In the genomic region with DNA sequence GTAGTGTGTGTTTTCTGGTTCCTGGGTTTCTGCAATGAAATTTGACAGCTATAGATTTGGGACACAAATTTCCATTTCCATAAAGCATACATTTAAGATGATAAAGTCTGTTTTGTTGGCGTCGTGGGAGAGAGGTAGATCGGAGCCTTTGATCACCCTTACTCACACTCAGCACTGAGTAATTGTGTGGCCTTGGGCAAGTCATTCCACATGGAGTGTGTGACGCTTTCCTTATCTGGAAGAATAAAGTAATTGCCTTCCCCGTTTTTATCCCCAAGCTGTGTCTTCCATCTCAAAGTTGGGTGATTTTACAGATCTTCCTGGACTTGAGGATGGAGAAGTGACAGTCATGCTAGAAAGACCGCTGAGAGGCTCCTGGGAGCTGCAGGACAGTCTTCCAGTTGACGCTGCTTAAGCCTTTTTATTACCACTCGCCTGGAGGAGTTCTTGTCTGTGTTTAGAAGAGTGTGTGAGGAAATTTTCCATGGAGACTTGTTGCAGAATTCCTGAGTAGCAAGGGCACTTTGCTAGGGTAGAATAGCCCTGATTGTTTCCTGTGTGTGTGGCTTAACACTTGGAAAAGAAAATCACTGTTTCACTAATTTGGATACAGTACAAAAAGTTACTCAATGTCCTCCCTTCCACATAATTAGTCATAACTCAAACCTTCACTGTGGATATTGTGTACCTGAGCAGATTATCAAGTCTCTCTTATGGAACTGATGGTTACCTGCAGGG, we compare ENCODE assay signal across 10 mouse cellular contexts. TPM values are rescaled to one million over a fixed set of nuclear protein-coding genes. Genes with fewer than 3 reads are reported as not detected.
A peak's percentile ranks its signal among the peaks of the same experiment; 100 is the strongest.
DNase-seq lines count a peak whose midpoint lies in the region; ATAC-seq and TF ChIP-seq lines count a peak whose summit lies in the region.
"Had no signal": no experiment of that assay in that cellular context is flagged by ENCODE, and none has a peak within 500 bp of the region (broad histone marks: within the 10 kb centered on the region; RNA-seq: fewer than 3 reads in every experiment).

No protein-coding gene starts in this region.

- no peak for ATAC-seq in limb, embryonic 12.5 days (ENCODE audit: insufficient number of reproducible peaks, insufficient read depth, low FRiP score, low TSS enrichment, low read depth)
- ATAC-seq in hindbrain, embryonic 15.5 days (ENCODE audit: low FRiP score, low read depth) = no peak
- no peak for ATAC-seq in stomach, embryonic 14.5 days (ENCODE audit: insufficient number of reproducible peaks, insufficient read depth, low FRiP score, low read depth)
- no peak for ATAC-seq in erythroblast, adult 5-6 weeks (replicated peaks; ENCODE audit: low FRiP score, poor library complexity, severe bottlenecking)

- peaks cover 10% of the 10 kb centered on the region; the same call in 1 of the 2 replicates for H3K36me3 ChIP-seq in limb, embryonic 12.5 days
- H3K36me3 ChIP-seq in limb, embryonic 10.5 days = peaks cover 7% of the 10 kb centered on the region
- H3K36me3 ChIP-seq in hindbrain, embryonic 15.5 days = no peaks in the 10 kb centered on the region
- H3K36me3 ChIP-seq in stomach, embryonic 14.5 days (ENCODE audit: control insufficient read depth, insufficient read depth, low read length) = no peaks in the 10 kb centered on the region; the same call in 1 of the 2 replicates

- WGBS in limb, embryonic 12.5 days = 51% methylated on average over 8 of the region's 8 CpGs
- WGBS in limb, embryonic 10.5 days = 61% methylated on average over 8 of the region's 8 CpGs
- WGBS in hindbrain, embryonic 15.5 days = 64% methylated on average over 8 of the region's 8 CpGs
- 53% methylated on average over 8 of the region's 8 CpGs for WGBS in stomach, embryonic 14.5 days

- peak overlapping the region; percentile 82 for H3K4me2 ChIP-seq in limb, embryonic 12.5 days
- peak overlapping the region; percentile 94; the same call in 1 of the 2 replicates for H3K4me2 ChIP-seq in hindbrain, embryonic 15.5 days
- peak overlapping the region; percentile 11; the same call in 1 of the 2 replicates for H3K4me2 ChIP-seq in stomach, embryonic 14.5 days (replicated peaks; ENCODE audit: low read depth, low read length)

- no peaks in the 10 kb centered on the region for H3K27me3 ChIP-seq in limb, embryonic 12.5 days
- no peaks in the 10 kb centered on the region for H3K27me3 ChIP-seq in limb, embryonic 10.5 days (ENCODE audit: low read depth, poor library complexity, severe bottlenecking)
- no peaks in the 10 kb centered on the region for H3K27me3 ChIP-seq in hindbrain, embryonic 15.5 days
- no peaks in the 10 kb centered on the region for H3K27me3 ChIP-seq in stomach, embryonic 14.5 days (ENCODE audit: control insufficient read depth, insufficient read depth, low read length)

- H3K27ac ChIP-seq in gastrocnemius, adult 2 months = peak overlapping the region; percentile 56
- no peak overlapping the region for H3K27ac ChIP-seq in limb, embryonic 12.5 days
- no peak overlapping the region for H3K27ac ChIP-seq in limb, embryonic 10.5 days
- H3K27ac ChIP-seq in hindbrain, embryonic 15.5 days (replicated peaks) = no peak overlapping the region
- H3K27ac ChIP-seq in stomach, embryonic 14.5 days (ENCODE audit: low read length) = no peak overlapping the region
- H3K27ac ChIP-seq: liver, embryonic 14.5 days had no signal

- peaks cover 39% of the 10 kb centered on the region for H3K4me1 ChIP-seq in limb, embryonic 12.5 days (replicated peaks)
- peaks cover 44% of the 10 kb centered on the region for H3K4me1 ChIP-seq in limb, embryonic 10.5 days
- H3K4me1 ChIP-seq in hindbrain, embryonic 15.5 days (replicated peaks) = peaks cover 38% of the 10 kb centered on the region
- H3K4me1 ChIP-seq in stomach, embryonic 14.5 days (ENCODE audit: control insufficient read depth, insufficient read depth, low read length) = peaks cover 27% of the 10 kb centered on the region

- TF ChIP-seq CTCF in gastrocnemius, adult 2 months (IDR thresholded peaks at IDR 0.05) = no peak

- H3K4me3 ChIP-seq in gastrocnemius, adult 2 months = no peak overlapping the region
- H3K4me3 ChIP-seq in limb, embryonic 12.5 days (replicated peaks) = peak overlapping the region; percentile 5; the same call in 1 of the 2 replicates
- no peak overlapping the region for H3K4me3 ChIP-seq in limb, embryonic 10.5 days
- no peak overlapping the region for H3K4me3 ChIP-seq in hindbrain, embryonic 15.5 days
- no peak overlapping the region for H3K4me3 ChIP-seq in stomach, embryonic 14.5 days (ENCODE audit: low read depth, low read length)

- H3K9ac ChIP-seq in limb, embryonic 12.5 days (replicated peaks) = no peak overlapping the region
- H3K9ac ChIP-seq in hindbrain, embryonic 15.5 days = no peak overlapping the region
- H3K9ac ChIP-seq in stomach, embryonic 14.5 days (replicated peaks; ENCODE audit: low read depth, low read length) = no peak overlapping the region
- H3K9ac ChIP-seq: liver, embryonic 14.5 days had no signal

- intact Hi-C loops in gastrocnemius, adult 2 months (cut with DNase I) = no loop called here

- no peak for DNase-seq in gastrocnemius, adult 2 months
- no peak for DNase-seq in gastrocnemius, postnatal 10 days
- DNase-seq in limb, embryonic 10.5 days (ENCODE audit: low spot score) = no peak
- no peak for DNase-seq in right cerebral cortex, postnatal 4 days
- DNase-seq: gastrocnemius, postnatal 14 days had no signal

- no peaks in the 10 kb centered on the region for H3K9me3 ChIP-seq in limb, embryonic 12.5 days
- H3K9me3 ChIP-seq in limb, embryonic 10.5 days (replicated peaks) = no peaks in the 10 kb centered on the region
- no peaks in the 10 kb centered on the region for H3K9me3 ChIP-seq in hindbrain, embryonic 15.5 days
- no peaks in the 10 kb centered on the region for H3K9me3 ChIP-seq in stomach, embryonic 14.5 days (ENCODE audit: control insufficient read depth, low read depth, low read length)

RNA-seq across cellular contexts. Expression of gene Lgr4, which starts 4.0 kb away (rescaled TPM):
- 10 to 100 TPM; 28.9 to 30.4 TPM for total RNA-seq in gastrocnemius, adult 2 months (2021)
- total RNA-seq in gastrocnemius, postnatal 10 days (2021) = 10 to 100 TPM; 25.0 to 25.3 TPM
- polyA plus RNA-seq in limb, embryonic 12.5 days (2016; fragmentation: Nextera tagmentation; extraction: Ambion mirVana) = 22.1 and 23.4 TPM in 2 replicates
- 9.0 and 10.6 TPM in 2 replicates for polyA plus RNA-seq in limb, embryonic 10.5 days (2016; fragmentation: Nextera tagmentation; extraction: Ambion mirVana)
- polyA plus RNA-seq in hindbrain, embryonic 15.5 days (2015; fragmentation: Nextera tagmentation; extraction: Ambion mirVana) = 8.0 and 8.6 TPM in 2 replicates
- polyA plus RNA-seq in stomach, embryonic 14.5 days (2014; fragmentation: Nextera tagmentation; extraction: Ambion mirVana) = 38.2 and 39.0 TPM in 2 replicates
- 0.84 and 1.2 TPM in 2 replicates for total RNA-seq in erythroblast, adult 5-6 weeks (2015; ENCODE audit: low replicate concordance)
- total RNA-seq in erythroblast, adult 5-6 weeks (2017; ENCODE audit: low replicate concordance) = 0.42 and 0.51 TPM in 2 replicates

RNA-seq across cellular contexts. Expression of gene Lin7c, which starts 30.8 kb away (rescaled TPM):
- total RNA-seq in gastrocnemius, adult 2 months (2021) = 10 to 100 TPM; 27.5 to 32.9 TPM
- total RNA-seq in gastrocnemius, postnatal 10 days (2021) = 10 to 100 TPM; 30.4 to 32.1 TPM
- 61.8 and 62.7 TPM in 2 replicates for polyA plus RNA-seq in limb, embryonic 12.5 days (2016; fragmentation: Nextera tagmentation; extraction: Ambion mirVana)
- 64.3 and 68.9 TPM in 2 replicates for polyA plus RNA-seq in limb, embryonic 10.5 days (2016; fragmentation: Nextera tagmentation; extraction: Ambion mirVana)
- polyA plus RNA-seq in hindbrain, embryonic 15.5 days (2015; fragmentation: Nextera tagmentation; extraction: Ambion mirVana) = 175 and 177 TPM in 2 replicates
- polyA plus RNA-seq in stomach, embryonic 14.5 days (2014; fragmentation: Nextera tagmentation; extraction: Ambion mirVana) = 68.8 and 74.2 TPM in 2 replicates
- 15.3 and 23.4 TPM in 2 replicates for total RNA-seq in erythroblast, adult 5-6 weeks (2015; ENCODE audit: low replicate concordance)
- total RNA-seq in erythroblast, adult 5-6 weeks (2017; ENCODE audit: low replicate concordance) = 26.3 and 32.1 TPM in 2 replicates

Comparison
In these comparisons a context has a peak if more than half of its experiments do, and no peak if none do; other contexts are left out.
1. H3K4me2 ChIP-seq: peak in every context shown above with its lines; median percentile 94 in hindbrain, embryonic 15.5 days; 82 in limb, embryonic 12.5 days; 11 in stomach, embryonic 14.5 days.